Mouse (Mus musculus): ENCODE results near the gene Pam. TPM values are rescaled to one million over a fixed set of nuclear protein-coding genes. Genes with fewer than 3 reads are reported as not detected.
"Not testable (repeated sequence)": the region's sequence is repeated elsewhere in the genome, so short reads cannot be mapped to it uniquely, and the experiment has no call there.

Gene Pam
- total RNA-seq, 2 experiments from 2014 or later: 181 to 187 TPM

DNA sequence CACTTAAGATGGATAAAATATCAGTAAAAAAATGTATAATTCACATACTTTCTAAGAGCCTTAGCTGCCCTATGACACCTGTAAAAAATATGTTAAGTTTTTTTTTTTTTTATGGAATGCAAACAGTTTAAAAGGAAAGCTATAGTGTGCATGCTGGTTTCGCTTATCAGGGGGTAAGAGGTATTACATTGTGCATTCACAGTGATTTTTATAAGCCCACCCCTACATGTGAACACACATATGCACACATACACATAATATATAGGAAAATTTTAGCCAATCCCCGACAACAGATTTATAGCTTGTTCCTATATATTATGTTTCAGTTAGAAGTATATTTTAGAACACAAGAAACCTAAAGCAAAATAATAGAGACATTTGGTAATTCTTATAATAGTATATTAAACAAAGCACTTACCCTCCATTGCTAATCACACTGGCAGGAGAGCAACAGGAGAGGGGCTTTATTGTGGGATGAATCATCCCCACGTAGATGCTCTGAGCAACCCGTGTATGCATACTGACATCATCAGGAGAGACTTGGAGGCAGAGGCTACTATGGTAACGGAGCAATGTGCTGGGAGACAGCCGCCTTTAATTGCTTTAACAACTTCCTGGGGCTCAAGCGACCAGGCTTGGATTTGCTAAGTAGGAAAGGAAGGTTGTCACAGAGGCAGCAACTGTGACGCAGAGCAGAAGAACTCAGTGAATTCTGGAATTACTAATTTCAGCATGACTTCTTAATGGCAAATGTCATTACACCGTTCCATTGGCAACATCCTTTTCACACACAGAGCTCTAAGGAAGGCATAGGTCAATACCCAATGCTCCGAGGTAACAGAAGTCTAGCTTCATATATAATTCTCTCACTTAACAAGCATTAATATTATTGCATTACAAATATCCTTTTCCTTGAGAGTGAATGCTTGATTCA lies 47.9 kb downstream of the Pam start:
- no peak for DNase-seq (ENCODE audit: extremely low spot score in 1 of 2, low spot score in 1 of 2)

DNA sequence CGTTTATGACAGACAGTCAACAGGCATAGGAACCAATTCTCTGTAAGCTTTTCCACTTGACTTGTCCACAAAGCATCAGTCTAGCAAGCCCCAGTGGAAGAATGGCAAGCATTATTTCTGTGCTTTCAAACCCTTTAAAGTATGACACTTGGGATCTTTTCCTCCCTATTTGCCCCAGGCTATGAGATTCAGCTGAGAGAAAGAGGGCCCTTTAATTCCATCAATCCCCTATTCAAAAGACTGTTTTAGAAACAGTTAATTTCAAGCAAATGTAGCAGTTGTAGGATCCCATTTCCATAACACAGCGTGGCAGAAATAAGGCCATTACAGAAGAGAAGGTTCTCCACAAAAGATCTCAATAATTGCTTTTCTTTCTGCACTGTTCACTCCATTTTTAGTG lies 53.0 kb downstream of the Pam start:
- no peak for DNase-seq (ENCODE audit: extremely low spot score in 1 of 2, low spot score in 1 of 2)

DNA sequence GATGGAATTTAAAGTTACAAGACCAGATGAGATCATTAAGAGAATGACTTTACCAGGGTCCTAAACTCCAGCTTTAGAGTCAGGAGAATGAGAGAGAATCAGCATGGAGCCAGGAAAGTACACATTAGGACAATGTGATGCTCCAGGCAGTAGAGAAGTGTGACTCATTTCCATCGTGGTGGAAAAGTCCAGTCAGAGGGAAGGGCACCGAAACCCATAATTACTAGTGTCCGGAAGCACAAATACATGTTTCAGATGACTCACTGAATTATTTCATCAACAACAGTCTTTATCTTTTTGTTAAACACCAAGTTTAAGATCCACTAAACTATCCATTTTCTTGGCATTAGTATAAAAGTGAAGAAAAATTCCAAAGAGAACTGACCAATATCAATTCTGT lies 57.2 kb downstream of the Pam start:
- no peak for DNase-seq (ENCODE audit: extremely low spot score in 1 of 2, low spot score in 1 of 2)

DNA sequence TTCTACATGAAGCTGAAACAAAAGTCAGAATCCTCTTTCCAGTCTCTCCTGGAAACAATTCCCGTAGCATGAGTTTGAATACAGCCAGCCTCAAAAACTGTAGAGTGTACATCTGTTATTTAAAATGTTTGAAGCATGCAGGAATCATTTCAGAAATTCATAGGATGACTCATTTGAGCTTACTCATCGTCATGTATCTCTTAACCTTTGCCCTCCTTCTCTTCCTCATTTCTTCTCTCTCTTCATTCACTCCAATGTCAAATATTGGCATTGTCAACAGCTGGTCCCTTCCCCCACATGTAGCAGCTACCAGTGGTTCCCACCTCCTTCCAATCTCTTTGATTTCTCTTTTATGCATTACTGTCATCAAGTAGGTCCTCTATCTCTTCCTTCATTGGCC lies 59.7 kb downstream of the Pam start:
- DNase-seq (ENCODE audit: extremely low spot score in 1 of 2, low spot score in 1 of 2): no peak

DNA sequence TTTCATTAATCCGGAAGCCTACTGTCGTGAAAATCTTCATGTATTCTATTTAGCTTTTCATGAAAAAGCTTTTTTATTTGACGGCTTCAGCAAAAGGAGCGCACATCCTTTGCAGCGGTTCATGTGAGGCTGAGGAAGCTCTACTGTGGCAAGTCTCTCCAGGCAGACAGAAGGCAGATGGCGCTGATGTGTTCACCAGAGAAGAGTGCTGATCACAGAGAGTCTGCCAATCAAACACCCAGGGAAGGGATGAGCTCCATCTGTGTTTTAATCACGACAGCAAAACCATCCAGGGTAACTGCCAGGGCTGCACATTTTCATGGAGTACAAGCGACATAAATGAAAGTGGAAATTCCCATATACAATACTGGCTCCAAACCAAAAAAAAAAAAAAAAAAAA lies 63.6 kb downstream of the Pam start:
- peak in 1 of 2 experiments; percentile 28 for DNase-seq (ENCODE audit: extremely low spot score in 1 of 2, low spot score in 1 of 2)

DNA sequence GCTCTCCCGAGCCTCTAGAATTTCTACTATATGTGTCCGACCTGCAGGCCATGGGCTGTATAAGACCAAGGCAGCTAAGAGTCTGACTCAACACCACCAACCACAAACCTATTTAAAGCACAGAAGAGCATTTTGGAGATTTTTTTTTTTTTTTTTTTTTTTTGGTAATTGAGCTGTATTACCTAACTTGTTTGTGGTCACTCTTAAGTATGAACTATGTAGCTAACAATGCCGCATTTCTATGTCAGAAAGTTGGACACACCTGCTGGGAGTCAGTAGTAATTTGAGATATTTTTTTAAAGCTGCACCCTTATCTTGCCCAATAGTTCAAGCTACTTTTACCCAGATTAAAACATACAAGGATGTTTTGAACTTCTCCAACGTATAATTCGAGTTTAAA lies 66.4 kb downstream of the Pam start:
- no peak for DNase-seq (ENCODE audit: extremely low spot score in 1 of 2, low spot score in 1 of 2)

DNA sequence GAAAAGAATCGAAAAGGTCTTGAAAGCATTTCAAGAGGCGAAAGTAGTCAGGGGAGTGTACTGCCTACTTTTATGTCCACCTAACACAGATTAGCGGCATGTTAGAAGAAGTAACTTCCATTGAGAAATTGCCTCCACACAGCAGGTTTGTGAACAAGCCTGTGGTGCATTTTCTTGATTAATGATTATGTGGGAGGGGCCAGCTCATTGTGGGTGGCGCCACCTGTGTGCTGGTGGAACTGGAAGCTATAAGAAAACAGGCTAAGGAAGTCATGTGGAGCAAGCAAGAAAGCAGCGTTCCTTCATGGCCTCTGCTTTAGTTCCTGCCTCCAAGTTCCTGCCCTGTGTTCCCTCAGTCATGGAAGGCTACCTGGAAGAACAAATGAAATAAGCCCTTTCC lies 67.0 kb downstream of the Pam start:
- no peak for DNase-seq (ENCODE audit: extremely low spot score in 1 of 2, low spot score in 1 of 2)

DNA sequence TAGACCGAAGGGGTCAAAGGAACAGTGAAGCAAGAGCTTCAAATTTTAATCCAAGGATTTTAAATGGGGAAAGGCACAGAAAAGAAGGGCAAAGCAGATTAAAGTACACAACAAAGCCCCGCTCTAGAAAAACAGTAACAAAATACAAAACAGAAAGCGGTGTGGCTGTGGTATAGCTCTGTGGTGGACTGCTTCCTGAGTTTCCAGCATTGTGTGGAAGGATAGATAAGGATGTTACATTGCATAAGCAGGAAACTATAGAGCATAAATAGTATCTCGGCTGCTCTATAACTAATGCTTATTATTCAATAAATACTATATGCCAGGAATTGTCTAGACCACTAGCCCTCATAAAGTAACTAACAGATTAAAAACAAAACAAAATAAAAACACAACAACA lies 67.5 kb downstream of the Pam start:
- DNase-seq (ENCODE audit: extremely low spot score in 1 of 2, low spot score in 1 of 2): no peak

DNA sequence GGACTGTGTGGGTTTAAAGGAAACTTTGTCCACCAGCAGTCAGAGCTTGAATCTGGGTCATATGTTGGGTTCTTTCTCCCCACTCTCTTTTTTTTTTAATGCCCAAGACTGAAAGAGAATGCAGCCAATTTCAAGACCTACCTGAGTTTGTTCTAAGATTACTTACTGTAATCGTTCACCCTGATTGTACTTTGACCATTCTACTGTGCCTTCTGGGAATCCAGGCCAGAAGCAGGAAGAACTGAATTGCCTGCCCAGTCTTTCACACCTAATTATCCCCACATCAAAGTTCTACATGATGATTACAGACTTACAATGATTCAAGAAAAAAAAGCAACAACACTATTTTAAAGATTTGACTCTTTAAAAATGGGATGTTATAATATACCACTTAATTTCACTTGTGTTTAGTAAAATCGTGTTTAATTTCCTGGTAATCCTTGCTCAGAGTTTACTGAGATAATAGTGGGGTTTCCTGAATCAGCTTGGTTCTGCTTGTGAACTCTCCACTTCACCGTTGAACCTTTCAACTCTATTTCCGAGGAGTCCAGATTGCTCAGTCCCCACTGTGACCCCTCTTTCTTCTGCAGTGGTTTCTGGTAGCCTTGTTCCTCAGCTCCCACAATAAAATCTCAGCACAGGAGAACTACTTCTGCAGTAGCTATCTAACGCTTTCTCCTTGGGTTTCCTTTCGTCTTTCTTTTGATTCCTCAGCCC lies 69.4 kb downstream of the Pam start:
- no peak for DNase-seq (ENCODE audit: extremely low spot score in 1 of 2, low spot score in 1 of 2)

DNA sequence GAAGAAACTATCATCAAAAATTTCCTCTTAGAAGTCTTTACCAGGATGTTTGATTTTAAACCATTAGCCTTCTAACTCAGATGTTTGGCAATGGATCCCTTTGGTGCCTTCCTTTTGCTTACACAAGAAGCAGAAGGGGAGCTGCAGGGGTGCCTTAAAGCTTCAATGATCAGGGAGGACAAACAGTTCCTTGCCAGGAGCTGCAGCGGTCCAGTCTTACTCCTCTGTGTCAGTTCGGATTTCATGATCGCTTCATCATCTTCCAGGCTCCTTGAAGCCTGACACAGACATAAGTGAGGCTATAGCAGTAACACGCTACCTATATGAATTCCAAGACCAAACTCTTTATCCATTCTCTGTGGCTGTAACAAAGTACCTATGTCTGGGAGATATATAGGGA lies 71.6 kb downstream of the Pam start:
- DNase-seq (ENCODE audit: extremely low spot score in 1 of 2, low spot score in 1 of 2): no peak

DNA sequence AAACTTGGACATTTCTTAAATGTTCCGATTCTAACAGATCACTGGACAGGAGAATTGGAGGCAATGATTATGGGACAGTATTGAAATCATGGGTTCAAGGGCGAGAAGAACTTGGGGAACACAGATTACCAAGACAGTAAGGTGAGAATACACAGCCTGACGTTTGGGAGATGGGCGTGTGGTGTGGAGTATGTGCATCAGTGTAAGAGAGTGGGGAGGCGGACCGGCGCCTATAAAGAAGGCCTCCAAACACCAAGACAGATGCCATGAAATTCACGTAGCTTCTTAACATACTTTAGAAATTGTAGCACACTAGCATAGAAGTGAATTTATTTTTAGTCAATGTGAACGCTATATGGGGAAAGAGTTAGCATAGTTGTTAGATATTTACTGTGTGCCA lies 76.5 kb downstream of the Pam start:
- DNase-seq (ENCODE audit: extremely low spot score in 1 of 2, low spot score in 1 of 2): no peak

DNA sequence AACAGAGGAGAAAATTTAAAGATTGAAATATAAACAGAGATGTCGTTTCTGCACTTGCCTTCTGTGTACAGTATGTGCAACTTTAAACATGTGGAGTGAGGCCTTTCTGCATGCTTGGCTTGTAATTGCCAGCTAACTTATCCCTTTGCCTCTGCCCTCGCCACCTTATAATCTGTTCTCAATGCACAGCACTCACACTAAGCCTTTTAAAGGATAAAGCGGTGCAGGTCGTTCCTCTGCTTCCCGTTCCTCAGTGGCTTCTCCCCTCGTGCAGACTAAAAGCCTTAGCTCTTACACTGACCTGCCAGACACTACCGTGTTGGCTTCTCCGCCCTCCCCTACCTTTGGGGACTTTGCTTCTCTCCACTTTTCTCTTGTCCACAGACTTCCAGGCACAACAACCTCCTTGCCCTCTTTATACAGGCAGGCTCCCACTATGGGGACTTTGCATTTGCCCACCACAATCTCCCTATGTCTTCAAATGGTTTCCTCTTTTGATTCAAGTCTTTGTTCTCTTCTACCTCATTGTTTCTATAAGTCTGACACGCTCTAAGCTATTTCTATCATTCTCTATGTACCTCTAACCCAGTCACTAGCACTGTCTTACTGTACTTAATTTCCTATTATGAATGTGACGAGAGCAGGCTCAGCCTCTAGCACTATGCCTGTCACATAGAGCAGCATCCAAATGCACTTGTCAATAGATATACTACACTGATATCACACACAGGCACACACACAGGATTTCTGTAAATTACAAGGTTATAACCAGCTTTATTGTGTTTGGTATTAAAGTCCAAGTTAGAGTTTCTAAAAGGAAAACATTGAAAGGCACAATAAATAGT lies 79.2 kb downstream of the Pam start:
- DNase-seq (ENCODE audit: extremely low spot score in 1 of 2, low spot score in 1 of 2): no peak

DNA sequence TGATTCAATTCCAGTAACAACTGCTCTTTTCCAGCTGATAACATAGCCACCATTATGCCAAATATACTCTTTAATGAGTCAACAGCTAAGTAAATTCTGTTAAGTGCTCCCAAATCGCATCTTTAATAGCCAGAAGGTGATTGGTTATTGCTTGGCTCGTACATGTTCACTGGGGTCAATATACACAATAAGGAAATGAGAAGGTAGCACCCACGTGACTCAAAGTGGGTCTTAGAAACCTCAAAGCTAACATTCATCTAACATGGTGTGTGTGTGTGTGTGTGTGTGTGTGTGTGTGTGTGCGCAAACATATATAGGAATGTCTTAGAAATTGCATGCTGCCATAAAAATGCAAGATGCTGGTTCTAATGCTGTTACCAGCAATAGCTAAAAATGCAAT lies 79.9 kb downstream of the Pam start:
- no peak for DNase-seq (ENCODE audit: extremely low spot score in 1 of 2, low spot score in 1 of 2)

DNA sequence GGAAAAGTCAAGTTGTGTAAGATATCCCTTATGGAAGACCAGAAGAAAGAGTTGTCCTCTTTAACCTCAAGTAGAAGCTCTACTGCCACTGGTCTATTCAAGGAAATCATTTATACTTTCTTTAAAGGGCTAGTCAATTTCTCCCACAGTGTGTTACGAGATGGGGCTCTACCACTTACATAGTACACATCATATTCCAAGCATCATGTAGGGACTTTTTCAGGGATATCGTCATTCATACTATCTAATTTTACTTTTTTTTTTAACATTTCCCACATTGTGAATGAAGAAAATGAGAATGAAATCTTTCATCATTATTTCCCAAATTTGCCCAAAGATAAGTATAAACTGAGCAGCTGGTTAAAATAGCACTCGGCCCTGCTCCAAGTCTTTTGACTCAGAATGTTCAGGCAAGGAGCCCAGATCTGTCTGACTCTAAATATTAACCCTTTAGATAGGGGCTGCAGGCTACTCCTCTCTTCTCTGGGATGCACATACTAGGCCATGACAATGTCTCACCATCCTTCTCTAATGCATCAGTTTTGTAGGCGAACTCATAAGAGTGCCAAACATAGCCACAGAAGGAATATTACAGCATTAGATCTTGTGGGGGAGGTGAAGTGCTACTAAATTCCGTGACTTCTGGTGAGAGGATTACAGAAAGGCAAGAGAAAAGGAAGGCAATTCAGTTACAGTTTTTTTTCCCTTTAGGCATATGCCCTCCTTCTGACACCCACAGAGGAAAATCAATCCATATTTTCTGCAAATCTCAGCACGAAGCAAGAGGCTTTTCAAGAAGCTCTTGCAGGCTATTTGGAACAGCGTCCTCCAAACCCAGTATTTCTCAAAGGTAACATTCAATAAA lies 92.7 kb downstream of the Pam start:
- peak; percentile 26 to 44 for DNase-seq (ENCODE audit: extremely low spot score in 1 of 2, low spot score in 1 of 2)

DNA sequence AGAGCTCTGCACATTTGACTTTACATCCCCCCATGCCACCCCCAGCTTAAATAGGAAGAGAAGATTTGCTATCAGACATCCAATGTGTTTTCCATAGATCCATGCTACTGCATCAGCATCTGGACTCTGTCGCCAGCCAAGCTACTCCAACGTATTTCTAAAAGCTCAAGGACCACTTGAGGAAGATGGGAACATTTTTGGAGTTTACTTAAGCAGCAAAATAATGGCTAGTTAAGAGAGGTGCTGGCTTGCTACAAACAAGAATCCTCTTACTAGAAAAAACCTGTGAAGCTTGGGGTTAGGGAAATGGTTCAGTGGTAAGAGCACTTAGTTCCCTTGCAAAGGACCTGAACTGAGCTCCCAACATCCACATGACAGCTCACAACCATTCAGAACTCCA lies 96.0 kb downstream of the Pam start:
- DNase-seq (ENCODE audit: extremely low spot score in 1 of 2, low spot score in 1 of 2): no peak

DNA sequence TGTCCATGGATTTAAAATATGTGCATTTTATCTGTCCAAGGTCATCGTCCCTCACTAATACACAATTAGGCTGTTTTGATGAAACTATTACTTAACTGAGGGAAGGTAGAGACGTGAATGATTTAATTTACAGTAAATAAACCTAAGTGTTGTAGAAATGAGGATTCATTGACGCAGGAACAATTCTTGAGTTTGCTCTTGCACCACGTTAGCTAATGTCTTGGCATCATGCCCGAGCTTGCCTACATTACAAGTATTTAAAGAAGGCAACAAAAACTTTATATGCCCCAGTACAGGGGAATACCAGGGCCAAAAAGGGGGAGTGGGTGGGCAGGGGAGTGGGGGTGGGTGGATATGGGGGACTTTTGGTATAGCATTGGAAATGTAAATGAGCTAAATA lies 96.5 kb downstream of the Pam start:
- not testable (repeated sequence) for DNase-seq (ENCODE audit: extremely low spot score in 1 of 2, low spot score in 1 of 2)

DNA sequence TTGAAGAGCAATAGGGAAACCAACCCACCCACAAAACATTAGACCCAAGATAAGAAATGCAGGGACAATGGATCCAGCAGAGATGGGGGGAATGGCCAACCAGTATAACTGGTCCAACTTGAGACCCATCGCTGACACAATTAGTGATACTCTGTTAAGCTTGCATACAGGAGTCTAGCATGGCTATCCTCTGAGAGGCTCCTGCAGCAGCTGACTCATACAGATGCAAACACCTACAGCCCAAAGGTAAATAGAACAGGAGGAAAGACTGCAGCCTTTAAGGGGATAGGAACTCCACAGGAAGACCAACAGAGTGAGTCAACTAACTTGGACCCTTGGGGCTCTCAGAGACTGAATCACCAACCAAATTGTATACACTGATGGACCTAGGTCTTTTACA lies 98.4 kb downstream of the Pam start:
- DNase-seq (ENCODE audit: extremely low spot score in 1 of 2, low spot score in 1 of 2): no peak

DNA sequence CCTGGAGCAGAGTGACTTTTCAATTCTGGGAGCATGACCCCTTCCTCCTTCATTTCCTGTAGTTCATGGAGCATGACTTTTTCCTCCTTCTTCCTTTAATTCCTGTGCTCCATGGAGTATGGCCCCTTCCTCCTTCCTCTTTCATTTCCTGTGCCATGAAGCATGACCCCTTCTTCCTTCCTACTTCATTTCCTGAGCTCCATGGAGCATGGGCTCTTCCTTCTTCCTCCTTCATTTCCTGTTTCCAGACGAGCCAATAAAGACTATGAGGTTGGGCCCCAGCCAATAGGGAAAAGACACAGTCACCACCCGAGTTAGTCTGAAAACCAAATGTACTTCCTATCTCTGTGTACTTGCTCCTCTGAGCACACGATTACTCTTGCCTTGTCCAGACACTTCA lies 103.5 kb downstream of the Pam start:
- DNase-seq (ENCODE audit: extremely low spot score in 1 of 2, low spot score in 1 of 2): no peak

DNA sequence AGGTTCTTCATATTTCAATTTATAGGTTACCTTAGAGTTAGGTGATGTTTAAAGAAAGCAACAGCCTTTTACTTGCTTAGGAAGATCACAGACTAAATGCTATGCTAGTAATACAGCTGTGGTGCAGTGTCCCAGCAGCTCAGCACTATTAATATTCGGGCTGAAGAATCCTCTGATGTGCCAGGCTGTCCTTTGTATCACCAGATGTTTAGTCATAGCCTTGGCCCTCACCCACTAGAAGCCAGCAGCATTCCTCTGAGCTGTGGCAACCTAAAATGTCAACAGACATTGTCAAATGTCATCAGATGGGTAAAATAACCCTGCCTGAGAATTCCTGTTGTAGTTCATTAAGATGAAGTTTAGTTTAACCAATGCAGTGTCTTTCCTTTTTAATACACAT lies 112.3 kb downstream of the Pam start:
- DNase-seq (ENCODE audit: extremely low spot score in 1 of 2, low spot score in 1 of 2): no peak

DNA sequence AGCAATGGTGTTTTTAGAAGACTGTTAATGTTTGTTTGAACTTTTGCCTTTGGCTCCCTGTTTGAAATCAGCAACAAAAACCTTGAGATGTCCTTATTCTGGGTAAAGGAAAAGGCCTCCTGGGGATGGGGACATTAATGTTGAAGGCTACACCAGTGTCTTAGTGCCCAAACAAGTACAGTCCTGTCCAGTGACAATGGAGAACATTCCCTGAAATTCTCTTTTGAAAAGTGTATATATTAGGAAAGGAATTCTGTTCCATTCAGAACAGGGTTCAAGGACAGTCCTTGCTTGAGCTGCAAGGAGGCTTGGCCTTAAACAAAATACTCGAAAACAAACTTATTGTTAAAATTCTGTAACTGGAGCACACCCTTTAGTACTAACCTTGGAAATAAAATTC lies 116.0 kb downstream of the Pam start:
- no peak for DNase-seq (ENCODE audit: extremely low spot score in 1 of 2, low spot score in 1 of 2)
